Mouse (Mus musculus): ENCODE measurements around the gene Tln1.
"Not testable (repeated sequence)": the region's sequence is repeated elsewhere in the genome, so short reads cannot be mapped to it uniquely, and the experiment has no call there.

Tln1 gene

GRCm38 (mm10) chr4:43578376-43579204 lies 16.1 kb upstream of the Tln1 start, which contains the start of the genes Rgp1 and Gba2:
Rgp1 (plus strand) TSS chr4:43578715.
Gba2 (minus strand) TSS chr4:43578873.
- peak; percentile 75 for DNase-seq (ENCODE audit: low read depth, low spot score)

GRCm38 (mm10) chr4:43577237-43577881 lies 14.9 kb upstream of the Tln1 start:
- no peak for DNase-seq (ENCODE audit: low read depth, low spot score)

- DNase-seq (ENCODE audit: low read depth, low spot score): no peak
These were observed 12.9 kb upstream of the Tln1 start for GRCm38 (mm10) chr4:43575356-43575755.

GRCm38 (mm10) chr4:43573561-43573960 lies 11.1 kb upstream of the Tln1 start:
- DNase-seq (ENCODE audit: low read depth, low spot score): no peak

GRCm38 (mm10) chr4:43571395-43572045 lies 9.0 kb upstream of the Tln1 start:
- DNase-seq (ENCODE audit: low read depth, low spot score): peak; percentile 17

GRCm38 (mm10) chr4:43567140-43567539 lies 4.6 kb upstream of the Tln1 start:
- DNase-seq (ENCODE audit: low read depth, low spot score): no peak

- DNase-seq (ENCODE audit: low read depth, low spot score): no peak
These were observed 1.7 kb upstream of the Tln1 start for GRCm38 (mm10) chr4:43564231-43564630.

- no peak for DNase-seq (ENCODE audit: low read depth, low spot score)
These were observed 1.0 kb upstream of the Tln1 start for GRCm38 (mm10) chr4:43563601-43563875.

- DNase-seq (ENCODE audit: low read depth, low spot score): peak; percentile 8
These were observed 494 bp upstream of the Tln1 start for GRCm38 (mm10) chr4:43562769-43563600.

- DNase-seq (ENCODE audit: low read depth, low spot score): no peak
These were observed 975 bp downstream of the Tln1 start for GRCm38 (mm10) chr4:43561436-43561996.

- no peak for DNase-seq (ENCODE audit: low read depth, low spot score)
These were observed 1.5 kb downstream of the Tln1 start for GRCm38 (mm10) chr4:43560976-43561375.

- DNase-seq (ENCODE audit: low read depth, low spot score): no peak
These were observed 2.3 kb downstream of the Tln1 start for GRCm38 (mm10) chr4:43560243-43560611.

- no peak for DNase-seq (ENCODE audit: low read depth, low spot score)
These were observed 2.8 kb downstream of the Tln1 start for GRCm38 (mm10) chr4:43559519-43560242.

GRCm38 (mm10) chr4:43558631-43559356 lies 3.7 kb downstream of the Tln1 start:
- DNase-seq (ENCODE audit: low read depth, low spot score): no peak

GRCm38 (mm10) chr4:43558028-43558630 lies 4.4 kb downstream of the Tln1 start:
- no peak for DNase-seq (ENCODE audit: low read depth, low spot score)

- DNase-seq (ENCODE audit: low read depth, low spot score): no peak
These were observed 6.6 kb downstream of the Tln1 start for GRCm38 (mm10) chr4:43555926-43556325.

- no peak for DNase-seq (ENCODE audit: low read depth, low spot score)
These were observed 8.6 kb downstream of the Tln1 start for GRCm38 (mm10) chr4:43553891-43554290.

- no peak for DNase-seq (ENCODE audit: low read depth, low spot score)
These were observed 10.1 kb downstream of the Tln1 start for GRCm38 (mm10) chr4:43552437-43552836.

GRCm38 (mm10) chr4:43551854-43552253 lies 10.6 kb downstream of the Tln1 start:
- DNase-seq (ENCODE audit: low read depth, low spot score): not testable (repeated sequence)

GRCm38 (mm10) chr4:43549055-43549454 lies 13.4 kb downstream of the Tln1 start:
- DNase-seq (ENCODE audit: low read depth, low spot score): no peak
